Comparison of ENCODE assay signal across 14 mouse cellular contexts in genomic region chr15:78572270-78572600, GRCm38 (mm10). TPM values are rescaled to one million over a fixed set of nuclear protein-coding genes. Genes with fewer than 3 reads are reported as not detected.
DNase-seq lines count a peak whose midpoint lies in the region; ATAC-seq and TF ChIP-seq lines count a peak whose summit lies in the region.
"Had no signal": no experiment of that assay in that cellular context is flagged by ENCODE, and none has a peak within 500 bp of the region (broad histone marks: within the 10 kb centered on the region; RNA-seq: fewer than 3 reads in every experiment).

No protein-coding gene starts in this region.

- no peaks in the 10 kb centered on the region for H3K27me3 ChIP-seq in lung, embryonic 14.5 days (ENCODE audit: insufficient read depth, low read length)
- H3K27me3 ChIP-seq in MEL (ENCODE audit: control insufficient read depth in 1 of 2, insufficient read depth in 2 of 2, low read length in 2 of 2), result no peaks in the 10 kb centered on the region
- no peaks in the 10 kb centered on the region for H3K27me3 ChIP-seq in embryonic facial prominence, embryonic 14.5 days (replicated peaks; ENCODE audit: control insufficient read depth, insufficient read depth, low read length)
- no peaks in the 10 kb centered on the region for H3K27me3 ChIP-seq in liver, embryonic 16.5 days (ENCODE audit: control insufficient read depth, insufficient read depth, low read depth, low read length)
- no peaks in the 10 kb centered on the region for H3K27me3 ChIP-seq in kidney, embryonic 14.5 days (ENCODE audit: control insufficient read depth, insufficient read depth, low read length)
- H3K27me3 ChIP-seq: forebrain, embryonic 13.5 days had no signal

- no peak for ATAC-seq in lung, embryonic 14.5 days (ENCODE audit: insufficient read depth)
- ATAC-seq in embryonic facial prominence, embryonic 14.5 days (ENCODE audit: low read depth), result no peak
- ATAC-seq in liver, embryonic 16.5 days (ENCODE audit: low read depth), result peak; percentile 53
- no peak for ATAC-seq in kidney, embryonic 14.5 days (ENCODE audit: low FRiP score, low TSS enrichment)
- ATAC-seq: forebrain, embryonic 13.5 days had no signal

- peaks cover 18% of the 10 kb centered on the region for H3K79me2 ChIP-seq in MEL (ENCODE audit: control insufficient read depth, insufficient read depth, low read length, poor library complexity)

- H3K9me3 ChIP-seq in lung, embryonic 14.5 days (ENCODE audit: low read depth, low read length), result no peaks in the 10 kb centered on the region
- H3K9me3 ChIP-seq in MEL (replicated peaks; ENCODE audit: insufficient read depth, low read length), result no peaks in the 10 kb centered on the region
- H3K9me3 ChIP-seq in embryonic facial prominence, embryonic 14.5 days (ENCODE audit: control insufficient read depth, low read length), result no peaks in the 10 kb centered on the region
- no peaks in the 10 kb centered on the region for H3K9me3 ChIP-seq in liver, embryonic 16.5 days (replicated peaks; ENCODE audit: control insufficient read depth, low read length)
- H3K9me3 ChIP-seq in kidney, embryonic 14.5 days (ENCODE audit: control insufficient read depth, low read length), result no peaks in the 10 kb centered on the region
- H3K9me3 ChIP-seq: forebrain, embryonic 13.5 days had no signal

- no peak for DNase-seq in lung, embryonic 14.5 days
- DNase-seq in lung, postnatal 10 days, result no peak
- no peak for DNase-seq in MEL (ENCODE audit: low read depth, low spot score)
- DNase-seq in embryonic facial prominence, embryonic 14.5 days (ENCODE audit: low spot score), result no peak
- DNase-seq in cerebellum, adult 8-10 months, result no peak
- DNase-seq: embryo, embryonic 11 days; gastrocnemius, postnatal 14 days; kidney, postnatal 25 days; retina, postnatal 1 day had no signal

- no peak for TF ChIP-seq POLR2A in MEL (IDR thresholded peaks at IDR 0.05; ENCODE audit: control insufficient read depth in 1 of 2, insufficient read depth in 1 of 2, low read depth in 1 of 2, low read length in 2 of 2, poor library complexity in 1 of 2)

- peak overlapping the region; percentile 30; the same call in 1 of the 2 replicates for H3K27ac ChIP-seq in lung, embryonic 14.5 days (ENCODE audit: low read depth)
- H3K27ac ChIP-seq in MEL (ENCODE audit: control insufficient read depth, low read depth, low read length), result peak overlapping the region; percentile 84
- no peak overlapping the region for H3K27ac ChIP-seq in embryonic facial prominence, embryonic 14.5 days (replicated peaks; ENCODE audit: low read depth, low read length)
- peak overlapping the region; percentile 88 for H3K27ac ChIP-seq in liver, embryonic 16.5 days (ENCODE audit: low read length)
- H3K27ac ChIP-seq in kidney, embryonic 14.5 days (ENCODE audit: low read depth, low read length), result no peak overlapping the region
- H3K27ac ChIP-seq: forebrain, embryonic 13.5 days; hindbrain, embryonic 14.5 days; left cerebral cortex, adult 2 months had no signal

- no peak overlapping the region for H3K4me2 ChIP-seq in lung, embryonic 14.5 days
- H3K4me2 ChIP-seq in embryonic facial prominence, embryonic 14.5 days (ENCODE audit: low read depth, low read length), result no peak overlapping the region
- peak overlapping the region; percentile 56 for H3K4me2 ChIP-seq in liver, embryonic 16.5 days (ENCODE audit: low read depth, low read length)
- H3K4me2 ChIP-seq in kidney, embryonic 14.5 days (replicated peaks; ENCODE audit: low read depth, low read length), result no peak overlapping the region
- H3K4me2 ChIP-seq: forebrain, embryonic 13.5 days; hindbrain, embryonic 14.5 days had no signal

- 89% methylated on average over 5 of the region's 5 CpGs for WGBS in lung, embryonic 14.5 days
- WGBS in embryonic facial prominence, embryonic 14.5 days, result 96% methylated on average over 5 of the region's 5 CpGs
- 23% methylated on average over 5 of the region's 5 CpGs for WGBS in liver, embryonic 16.5 days (ENCODE audit: insufficient replicate concordance)
- WGBS in kidney, embryonic 14.5 days, result 94% methylated on average over 5 of the region's 5 CpGs

- H3K36me3 ChIP-seq in lung, embryonic 14.5 days (ENCODE audit: insufficient read depth), result no peaks in the 10 kb centered on the region
- H3K36me3 ChIP-seq in MEL (ENCODE audit: control insufficient read depth in 1 of 2, insufficient read depth in 2 of 2, low read length in 2 of 2), result peaks cover 8 to 13% of the 10 kb centered on the region in 2 experiments; a peak in 3 of 4 replicates
- no peaks in the 10 kb centered on the region for H3K36me3 ChIP-seq in embryonic facial prominence, embryonic 14.5 days (ENCODE audit: control insufficient read depth, insufficient read depth, low read length)
- no peaks in the 10 kb centered on the region for H3K36me3 ChIP-seq in liver, embryonic 16.5 days (ENCODE audit: control insufficient read depth, insufficient read depth)
- H3K36me3 ChIP-seq in kidney, embryonic 14.5 days (ENCODE audit: control insufficient read depth, insufficient read depth, low read length), result no peaks in the 10 kb centered on the region

- no peak for TF ChIP-seq RAD21 in MEL (IDR thresholded peaks at IDR 0.05; ENCODE audit: low read depth, low read length)

- TF ChIP-seq CTCF in lung, embryonic 14.5 days (IDR thresholded peaks at IDR 0.05; ENCODE audit: low read depth), result no peak
- no peak for TF ChIP-seq CTCF in MEL (IDR thresholded peaks at IDR 0.05 in 2 of 3, conservative IDR thresholded peaks at IDR 0.05 in 1 of 3; ENCODE audit: control insufficient read depth in 1 of 3, insufficient read depth in 1 of 3, low read depth in 2 of 3, low read length in 3 of 3, poor library complexity in 1 of 3, severe bottlenecking in 1 of 3)

- no peak for TF ChIP-seq EP300 in MEL (IDR thresholded peaks at IDR 0.05; ENCODE audit: low read depth in 1 of 2, low read length in 2 of 2)

- no peaks in the 10 kb centered on the region for H3K4me1 ChIP-seq in lung, embryonic 14.5 days (ENCODE audit: insufficient read depth)
- H3K4me1 ChIP-seq in MEL (ENCODE audit: control insufficient read depth in 1 of 2, insufficient read depth in 2 of 2, low read length in 2 of 2), result peaks cover 0 to 24% of the 10 kb centered on the region in 2 experiments; a peak in 3 of 4 replicates
- no peaks in the 10 kb centered on the region; the same call in 1 of the 2 replicates for H3K4me1 ChIP-seq in embryonic facial prominence, embryonic 14.5 days (ENCODE audit: control insufficient read depth, insufficient read depth, low read length)
- peaks cover 34% of the 10 kb centered on the region for H3K4me1 ChIP-seq in liver, embryonic 16.5 days (ENCODE audit: control insufficient read depth, low read depth, low read length)
- no peaks in the 10 kb centered on the region for H3K4me1 ChIP-seq in kidney, embryonic 14.5 days (ENCODE audit: control insufficient read depth, insufficient read depth, low read length)
- H3K4me1 ChIP-seq: forebrain, embryonic 13.5 days had no signal

- H3K9ac ChIP-seq in lung, embryonic 14.5 days, result no peak overlapping the region; the same call in 1 of the 2 replicates
- H3K9ac ChIP-seq in MEL (ENCODE audit: control insufficient read depth, low read depth, low read length, poor library complexity, severe bottlenecking), result peak overlapping the region; percentile 68
- no peak overlapping the region for H3K9ac ChIP-seq in embryonic facial prominence, embryonic 14.5 days (ENCODE audit: low read depth, low read length)
- peak overlapping the region; percentile 65 for H3K9ac ChIP-seq in liver, embryonic 16.5 days (ENCODE audit: low read depth, low read length)
- H3K9ac ChIP-seq in kidney, embryonic 14.5 days (ENCODE audit: low read depth, low read length), result no peak overlapping the region
- H3K9ac ChIP-seq: forebrain, embryonic 13.5 days; hindbrain, embryonic 14.5 days had no signal

- peak overlapping the region; percentile 6; the same call in 1 of the 2 replicates for H3K4me3 ChIP-seq in lung, embryonic 14.5 days (ENCODE audit: low read depth, low read length)
- peak overlapping the region; percentile 71 to 75 for H3K4me3 ChIP-seq in MEL (ENCODE audit: control insufficient read depth in 1 of 2, insufficient read depth in 1 of 2, low read depth in 2 of 2, low read length in 2 of 2)
- H3K4me3 ChIP-seq in embryonic facial prominence, embryonic 14.5 days (ENCODE audit: low read depth, low read length), result 0 out of 2 replicates have a peak overlapping the region, but pooled peaks have one; percentile 1
- H3K4me3 ChIP-seq in liver, embryonic 16.5 days (ENCODE audit: low read depth, low read length), result peak overlapping the region; percentile 51
- no peak overlapping the region for H3K4me3 ChIP-seq in kidney, embryonic 14.5 days (ENCODE audit: low read length)
- H3K4me3 ChIP-seq: forebrain, embryonic 13.5 days; left cerebral cortex, adult 2 months had no signal

RNA-seq across cellular contexts. Expression of gene Rac2, which starts 0.3 kb away (rescaled TPM):
- polyA plus RNA-seq in lung, embryonic 14.5 days (2014; fragmentation: Nextera tagmentation; extraction: Ambion mirVana), result 12.2 and 16.2 TPM in 2 replicates
- 257 and 268 TPM in 2 replicates for total RNA-seq in MEL (2012; rRNA removed)
- 100 to 1,000 TPM; 772 to 881 TPM for polyA plus RNA-seq in MEL (2012; ENCODE audit: insufficient read depth in 1 of 2, insufficient read length in 2 of 2, low read depth in 1 of 2, low replicate concordance in 2 of 2, missing spikeins in 1 of 2)
- 27.9 and 29.2 TPM in 2 replicates for polyA plus RNA-seq in embryonic facial prominence, embryonic 14.5 days (2014; fragmentation: Nextera tagmentation; extraction: Ambion mirVana)
- 108 and 121 TPM in 2 replicates for polyA plus RNA-seq in liver, embryonic 16.5 days (2015; fragmentation: Nextera tagmentation; extraction: Ambion mirVana)
- 6.1 and 7.6 TPM in 2 replicates for polyA plus RNA-seq in kidney, embryonic 14.5 days (2014; fragmentation: Nextera tagmentation; extraction: Ambion mirVana)

RNA-seq across cellular contexts. Expression of gene Cyth4, which starts 24.6 kb away (rescaled TPM):
- polyA plus RNA-seq in lung, embryonic 14.5 days (2014; fragmentation: Nextera tagmentation; extraction: Ambion mirVana), result 4.2 and 4.9 TPM in 2 replicates
- 8.7 and 9.2 TPM in 2 replicates for total RNA-seq in MEL (2012; rRNA removed)
- 10 to 100 TPM in 1 of 2 experiments, not detected in 1; 23.5 TPM for polyA plus RNA-seq in MEL (2012; ENCODE audit: insufficient read depth in 1 of 2, insufficient read length in 2 of 2, low read depth in 1 of 2, low replicate concordance in 2 of 2, missing spikeins in 1 of 2)
- polyA plus RNA-seq in embryonic facial prominence, embryonic 14.5 days (2014; fragmentation: Nextera tagmentation; extraction: Ambion mirVana), result 6.9 and 7.2 TPM in 2 replicates
- 12.5 and 13.5 TPM in 2 replicates for polyA plus RNA-seq in liver, embryonic 16.5 days (2015; fragmentation: Nextera tagmentation; extraction: Ambion mirVana)
- 2.6 and 3.5 TPM in 2 replicates for polyA plus RNA-seq in kidney, embryonic 14.5 days (2014; fragmentation: Nextera tagmentation; extraction: Ambion mirVana)

RNA-seq across cellular contexts. Expression of gene Sstr3, which starts 27.8 kb away (rescaled TPM):
- polyA plus RNA-seq in lung, embryonic 14.5 days (2014; fragmentation: Nextera tagmentation; extraction: Ambion mirVana), result 0.08 TPM in 1 of 2 replicates, not detected in the other
- total RNA-seq in MEL (2012; rRNA removed), result not detected in 2 replicates
- polyA plus RNA-seq in MEL (2012; ENCODE audit: insufficient read depth in 1 of 2, insufficient read length in 2 of 2, low read depth in 1 of 2, low replicate concordance in 2 of 2, missing spikeins in 1 of 2), result not detected
- 0.14 TPM in 1 of 2 replicates, not detected in the other for polyA plus RNA-seq in embryonic facial prominence, embryonic 14.5 days (2014; fragmentation: Nextera tagmentation; extraction: Ambion mirVana)
- 0.02 TPM in 1 of 2 replicates, not detected in the other for polyA plus RNA-seq in liver, embryonic 16.5 days (2015; fragmentation: Nextera tagmentation; extraction: Ambion mirVana)
- polyA plus RNA-seq in kidney, embryonic 14.5 days (2014; fragmentation: Nextera tagmentation; extraction: Ambion mirVana), result 0.21 and 0.23 TPM in 2 replicates

RNA-seq across cellular contexts. Expression of gene C1qtnf6, which starts 41.0 kb away (rescaled TPM):
- 39.8 and 40.7 TPM in 2 replicates for polyA plus RNA-seq in lung, embryonic 14.5 days (2014; fragmentation: Nextera tagmentation; extraction: Ambion mirVana)
- 0.15 and 0.20 TPM in 2 replicates for total RNA-seq in MEL (2012; rRNA removed)
- 1 to 10 TPM in 1 of 2 experiments, not detected in 1; 1.3 TPM for polyA plus RNA-seq in MEL (2012; ENCODE audit: insufficient read depth in 1 of 2, insufficient read length in 2 of 2, low read depth in 1 of 2, low replicate concordance in 2 of 2, missing spikeins in 1 of 2)
- 64.1 and 67.5 TPM in 2 replicates for polyA plus RNA-seq in embryonic facial prominence, embryonic 14.5 days (2014; fragmentation: Nextera tagmentation; extraction: Ambion mirVana)
- polyA plus RNA-seq in liver, embryonic 16.5 days (2015; fragmentation: Nextera tagmentation; extraction: Ambion mirVana), result 3.6 and 5.3 TPM in 2 replicates
- polyA plus RNA-seq in kidney, embryonic 14.5 days (2014; fragmentation: Nextera tagmentation; extraction: Ambion mirVana), result 26.0 and 31.9 TPM in 2 replicates

Comparison
In these comparisons a context has a peak if more than half of its experiments do, and no peak if none do; other contexts are left out.
1. H3K27ac ChIP-seq: peak in lung, embryonic 14.5 days (single experiment), MEL (single experiment) and liver, embryonic 16.5 days (single experiment); none in embryonic facial prominence, embryonic 14.5 days (single experiment) and kidney, embryonic 14.5 days (single experiment).
2. H3K9ac ChIP-seq: peak in MEL (single experiment) and liver, embryonic 16.5 days (single experiment); none in lung, embryonic 14.5 days (single experiment), embryonic facial prominence, embryonic 14.5 days (single experiment) and kidney, embryonic 14.5 days (single experiment).